Mouse (Mus musculus): ENCODE results near the gene Gm17428. TPM values are rescaled to one million over a fixed set of nuclear protein-coding genes. Genes with fewer than 3 reads are reported as not detected.

Gm17428 gene
- total and polyA plus RNA-seq, 3 experiments, result not detected

DNA sequence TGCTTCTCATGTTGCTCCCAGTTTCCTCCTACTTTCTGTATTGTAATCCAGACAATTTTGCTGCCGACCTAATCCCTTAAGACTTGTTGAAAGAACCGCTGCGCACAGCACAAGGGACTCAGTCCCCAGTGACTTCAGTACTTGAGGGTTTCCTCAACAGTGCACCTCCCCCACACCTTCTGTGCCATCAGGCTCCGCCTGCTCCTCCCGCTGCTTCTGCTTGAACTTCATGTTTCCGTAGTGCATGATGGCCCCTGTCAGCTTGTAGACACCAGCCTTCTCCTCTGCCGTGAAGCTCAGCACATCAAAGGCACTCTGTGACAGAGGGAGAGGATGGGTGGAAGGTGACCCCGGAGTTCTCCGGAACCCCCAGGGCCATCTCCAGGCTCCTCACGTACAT is 16.0 kb upstream of the Gm17428 start (continued):
- TF ChIP-seq BHLHE40 (IDR thresholded peaks at IDR 0.05; ENCODE audit: borderline replicate concordance, low read depth, low read length), result no peak
- TF ChIP-seq HCFC1 (IDR thresholded peaks at IDR 0.05; ENCODE audit: low read depth, low read length), result no peak

DNA sequence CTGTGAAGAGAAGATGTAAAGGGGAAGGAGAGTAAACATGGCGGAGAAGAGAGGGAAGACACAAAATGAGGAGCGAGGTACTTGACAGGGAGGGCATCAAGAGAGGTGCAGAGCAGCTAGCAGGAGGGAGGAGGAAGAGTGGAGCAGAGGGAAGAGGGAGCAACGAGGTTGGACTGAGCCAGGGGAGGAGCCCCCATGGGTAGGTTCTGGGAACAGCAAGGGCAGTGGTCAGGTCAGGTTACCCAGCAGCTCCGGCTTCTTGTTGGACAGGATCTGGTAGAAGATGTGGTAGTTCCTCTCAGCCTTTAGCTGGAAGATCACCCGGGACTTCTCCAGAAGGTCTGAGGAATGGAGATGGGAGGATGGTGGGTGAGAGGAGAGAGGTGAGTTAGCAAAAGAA is 15.2 kb upstream of the Gm17428 start:
- Histone ChIP-seq H3K4me3 (ENCODE audit: control insufficient read depth in 1 of 2, insufficient read depth in 1 of 2, low read depth in 2 of 2, low read length in 2 of 2) (no peak overlapping the region), H3K36me3 (ENCODE audit: control insufficient read depth in 1 of 2, insufficient read depth in 2 of 2, low read length in 2 of 2) (no peaks in the 10 kb centered on the region), H3K4me1 (ENCODE audit: control insufficient read depth in 1 of 2, insufficient read depth in 2 of 2, low read length in 2 of 2) (no peaks in the 10 kb centered on the region), H3K27me3 (ENCODE audit: control insufficient read depth in 1 of 2, insufficient read depth in 2 of 2, low read length in 2 of 2) (peaks cover 0 to 2% of the 10 kb centered on the region in 2 experiments; a peak in 3 of 4 replicates), H3K27ac (ENCODE audit: control insufficient read depth, low read depth, low read length) (no peak overlapping the region), H3K9me3 (replicated peaks; ENCODE audit: insufficient read depth, low read length) (no peaks in the 10 kb centered on the region), H3K9ac (ENCODE audit: control insufficient read depth, low read depth, low read length, poor library complexity, severe bottlenecking) (no peak overlapping the region), H3K79me2 (ENCODE audit: control insufficient read depth, insufficient read depth, low read length, poor library complexity) (no peaks in the 10 kb centered on the region)
- DNase-seq (ENCODE audit: low read depth, low spot score), result no peak
- TF ChIP-seq RCOR1 (IDR thresholded peaks at IDR 0.05; ENCODE audit: low read depth, low read length) (no peak), GATA1 (IDR thresholded peaks at IDR 0.05; ENCODE audit: low read depth, low read length) (no peak), CHD2 (IDR thresholded peaks at IDR 0.05; ENCODE audit: low read length) (no peak), MEF2A (IDR thresholded peaks at IDR 0.05; ENCODE audit: extremely low read depth, insufficient replicate concordance, low read depth, low read length, poor library complexity, severe bottlenecking) (no peak), MXI1 (IDR thresholded peaks at IDR 0.05; ENCODE audit: low read depth, low read length) (no peak)

DNA sequence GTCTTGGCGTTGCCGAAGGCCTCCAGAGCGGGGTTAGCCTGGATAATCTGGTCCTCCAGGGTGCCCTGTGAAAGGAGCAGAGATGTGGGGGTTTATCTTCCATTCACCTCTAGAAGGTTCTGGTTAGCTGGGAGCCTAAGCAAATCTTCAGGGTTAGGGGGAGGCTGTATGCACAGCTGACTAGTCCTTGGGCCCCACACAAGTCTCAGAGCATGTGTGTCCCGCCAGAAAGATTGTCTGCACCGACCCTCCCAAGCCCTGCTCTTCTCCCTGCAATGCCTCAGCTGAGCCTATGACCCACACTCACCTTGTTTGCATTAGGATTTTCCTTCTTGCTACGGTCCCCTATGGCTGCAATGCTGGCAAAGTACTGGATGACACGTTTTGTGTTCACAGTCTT is 14.0 kb upstream of the Gm17428 start:
- no peaks in the 10 kb centered on the region for H3K4me1 ChIP-seq (ENCODE audit: control insufficient read depth in 1 of 2, insufficient read depth in 2 of 2, low read length in 2 of 2)

More for the DNA sequence above, 14.0 kb upstream of the Gm17428 start:
- H3K27ac ChIP-seq (ENCODE audit: control insufficient read depth, low read depth, low read length), result no peak overlapping the region
- no peaks in the 10 kb centered on the region for H3K9me3 ChIP-seq (replicated peaks; ENCODE audit: insufficient read depth, low read length)
- H3K9ac ChIP-seq (ENCODE audit: control insufficient read depth, low read depth, low read length, poor library complexity, severe bottlenecking), result no peak overlapping the region
- no peaks in the 10 kb centered on the region for H3K79me2 ChIP-seq (ENCODE audit: control insufficient read depth, insufficient read depth, low read length, poor library complexity)
- H3K4me3 ChIP-seq (ENCODE audit: control insufficient read depth in 1 of 2, insufficient read depth in 1 of 2, low read depth in 2 of 2, low read length in 2 of 2), result no peak overlapping the region
- peaks cover 0 to 3% of the 10 kb centered on the region in 2 experiments; a peak in 3 of 4 replicates for H3K27me3 ChIP-seq (ENCODE audit: control insufficient read depth in 1 of 2, insufficient read depth in 2 of 2, low read length in 2 of 2)
- DNase-seq (ENCODE audit: low read depth, low spot score), result no peak
- no peaks in the 10 kb centered on the region for H3K36me3 ChIP-seq (ENCODE audit: control insufficient read depth in 1 of 2, insufficient read depth in 2 of 2, low read length in 2 of 2)
- TF ChIP-seq KAT2A (conservative IDR thresholded peaks at IDR 0.05; ENCODE audit: low read depth, low read length) (no peak), MYB (IDR thresholded peaks at IDR 0.05; ENCODE audit: low read depth, low read length) (no peak), ZNF384 (IDR thresholded peaks at IDR 0.05; ENCODE audit: low read depth, low read length) (no peak), SMC3 (IDR thresholded peaks at IDR 0.05; ENCODE audit: low read depth, low read length) (no peak), NELFE (IDR thresholded peaks at IDR 0.05; ENCODE audit: low read depth, low read length) (no peak), CHD2 (IDR thresholded peaks at IDR 0.05; ENCODE audit: low read length) (no peak), JUND (IDR thresholded peaks at IDR 0.05; ENCODE audit: low read depth, low read length) (no peak), TAL1 (IDR thresholded peaks at IDR 0.05; ENCODE audit: low read length) (no peak), BHLHE40 (IDR thresholded peaks at IDR 0.05; ENCODE audit: borderline replicate concordance, low read depth, low read length) (no peak), NRF1 (IDR thresholded peaks at IDR 0.05; ENCODE audit: insufficient read depth, low read depth, low read length, poor library complexity, severe bottlenecking) (no peak), MAZ (IDR thresholded peaks at IDR 0.05; ENCODE audit: low read depth, low read length) (no peak), EP300 (IDR thresholded peaks at IDR 0.05; ENCODE audit: low read depth in 1 of 2, low read length in 2 of 2) (no peak), ZMIZ1 (IDR thresholded peaks at IDR 0.05; ENCODE audit: low read depth, low read length) (no peak), RAD21 (IDR thresholded peaks at IDR 0.05; ENCODE audit: low read depth, low read length) (no peak), ZC3H11A (IDR thresholded peaks at IDR 0.05; ENCODE audit: low read depth, low read length) (no peak), MAX (IDR thresholded peaks at IDR 0.05; ENCODE audit: low read length) (no peak), CHD1 (IDR thresholded peaks at IDR 0.05; ENCODE audit: low read depth, low read length) (no peak), USF1 (IDR thresholded peaks at IDR 0.05; ENCODE audit: low read depth, low read length) (no peak), POLR2AphosphoS5 (IDR thresholded peaks at IDR 0.05; ENCODE audit: borderline replicate concordance, low read depth, low read length) (no peak), MYC (IDR thresholded peaks at IDR 0.05; ENCODE audit: low read depth, low read length) (no peak)

Measured in MEL (cell line).